Mouse (Mus musculus) kidney, adult 8-10 months (tissue): ENCODE measurements around the gene Best2.

ENCODE experiments used
- DNase-seq, 2 experiments: peaks; one replicate each; pipeline ENCODE4 v3.0.0; 2022

Gene Best2

DNA sequence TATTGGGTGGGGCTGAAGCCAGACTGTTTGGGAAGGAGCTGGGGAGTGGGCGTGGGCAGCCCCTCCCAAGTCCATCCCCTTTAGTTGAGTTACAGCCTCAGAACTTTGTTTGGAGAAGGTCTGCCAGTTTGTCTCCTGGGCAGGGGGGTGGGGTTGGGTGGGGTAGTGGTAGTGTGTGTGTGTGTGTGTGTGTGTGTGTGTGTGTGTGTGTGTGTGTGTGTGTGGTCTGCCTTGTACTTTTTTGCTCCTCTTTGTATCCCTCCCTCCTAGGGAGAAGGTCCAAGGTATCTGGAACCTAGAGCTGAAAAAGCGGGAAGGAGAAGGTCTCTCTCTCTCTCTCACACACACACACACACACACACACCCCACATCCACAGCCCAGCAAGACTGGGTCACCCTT lies at the start of gene Best2:
Gene Best2 (minus strand): TSS at position 101 of the 400 bp plus-strand sequence.
- DNase-seq, result no peak

DNA sequence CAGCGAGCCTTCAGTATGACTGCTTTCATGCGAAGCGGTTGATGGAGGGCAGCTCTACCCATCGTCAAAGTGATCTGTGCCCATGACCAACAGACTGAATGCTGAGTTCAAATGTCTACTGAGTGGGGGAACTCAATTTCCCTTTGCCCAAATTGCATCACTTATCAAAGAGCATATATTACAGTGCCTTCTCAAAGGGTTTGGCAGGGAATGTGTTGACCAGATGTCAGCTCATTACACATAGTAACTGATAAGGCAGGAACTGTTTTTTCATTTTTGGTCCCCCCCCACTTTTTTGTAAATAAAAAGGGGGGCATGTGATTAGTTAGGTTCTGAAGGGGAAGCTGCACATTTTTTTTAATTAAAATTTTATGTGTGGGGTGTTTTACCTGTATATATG lies 48.3 kb upstream of the Best2 start:
- no peak for DNase-seq

DNA sequence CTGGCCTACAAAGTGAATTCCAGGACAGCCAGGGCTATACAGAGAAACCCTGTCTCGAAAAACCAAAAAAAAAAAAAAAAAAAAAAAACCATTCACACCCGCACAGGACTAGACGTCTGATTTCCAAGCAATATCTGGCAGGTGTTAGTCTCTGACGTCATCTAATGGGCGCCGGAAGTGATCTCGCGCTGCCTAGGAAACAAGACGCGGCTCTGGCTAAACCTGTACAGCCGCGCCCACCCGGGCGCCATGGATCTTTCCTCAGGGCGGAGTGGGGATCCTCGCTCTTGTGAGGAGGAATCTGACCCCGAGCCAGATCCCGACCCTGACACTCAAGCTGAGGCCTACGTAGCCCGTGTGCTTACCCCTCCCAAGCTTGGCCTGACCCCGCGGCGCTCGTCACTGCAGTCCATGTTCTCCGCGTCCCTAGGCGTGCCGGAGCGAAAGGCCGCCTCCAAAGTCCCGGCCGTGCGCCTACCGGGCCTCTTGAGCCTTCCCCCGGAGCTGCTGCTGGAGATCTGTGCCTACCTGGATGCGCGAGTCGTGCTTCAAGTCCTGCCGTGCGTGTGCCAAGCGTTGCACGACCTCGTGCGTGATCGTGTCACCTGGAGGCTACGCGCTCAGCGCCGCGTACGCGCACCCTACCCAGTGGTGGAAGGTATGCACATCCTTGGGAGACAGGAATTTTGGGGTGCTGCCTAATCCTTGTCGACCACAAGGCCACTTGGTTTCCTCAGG lies 45.7 kb upstream of the Best2 start, which contains the start of gene Fbxw9:
Gene Fbxw9 (plus strand): TSS at position 177 of the 738 bp plus-strand sequence.
- peak; percentile 90 to 95 for DNase-seq

DNA sequence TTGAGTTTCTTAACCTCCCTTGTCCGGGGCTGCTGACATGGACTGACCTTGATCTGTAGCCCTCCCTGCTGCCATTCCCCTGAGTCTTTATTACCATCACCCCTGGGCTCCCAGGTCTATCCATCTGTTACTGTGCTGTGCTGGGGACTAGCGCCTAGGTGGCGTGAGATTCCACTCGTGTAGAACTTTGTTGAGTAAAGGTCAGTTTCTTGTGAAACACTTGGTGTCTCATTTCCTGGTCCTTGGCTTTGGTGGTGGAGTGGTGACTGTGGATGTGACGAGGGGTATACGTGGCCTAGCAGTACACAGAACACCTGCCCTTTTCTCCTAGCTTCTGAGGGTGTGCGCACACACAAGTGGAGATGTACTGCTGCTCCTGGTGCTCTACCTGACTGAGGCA lies 43.0 kb upstream of the Best2 start:
- no peak for DNase-seq

DNA sequence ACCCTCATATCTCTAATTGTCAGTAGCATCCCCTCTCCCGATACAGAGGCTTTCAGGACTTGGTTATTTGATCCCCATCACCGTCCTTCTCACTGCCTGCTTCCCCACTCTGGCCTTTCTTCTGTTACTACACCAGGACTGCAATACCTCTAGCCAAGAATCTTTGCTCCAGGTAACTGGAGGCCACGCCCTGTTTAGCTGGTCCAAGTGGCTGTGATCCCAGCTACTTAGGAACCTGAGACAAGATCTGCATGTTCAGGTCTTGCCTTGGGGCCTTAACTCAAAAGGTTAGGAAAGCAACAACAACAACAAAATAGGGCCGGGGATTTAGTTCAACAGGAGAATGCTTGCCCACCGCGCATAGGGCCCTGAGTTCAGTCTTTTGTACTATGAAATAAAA lies 29.3 kb upstream of the Best2 start:
- DNase-seq, result no peak

DNA sequence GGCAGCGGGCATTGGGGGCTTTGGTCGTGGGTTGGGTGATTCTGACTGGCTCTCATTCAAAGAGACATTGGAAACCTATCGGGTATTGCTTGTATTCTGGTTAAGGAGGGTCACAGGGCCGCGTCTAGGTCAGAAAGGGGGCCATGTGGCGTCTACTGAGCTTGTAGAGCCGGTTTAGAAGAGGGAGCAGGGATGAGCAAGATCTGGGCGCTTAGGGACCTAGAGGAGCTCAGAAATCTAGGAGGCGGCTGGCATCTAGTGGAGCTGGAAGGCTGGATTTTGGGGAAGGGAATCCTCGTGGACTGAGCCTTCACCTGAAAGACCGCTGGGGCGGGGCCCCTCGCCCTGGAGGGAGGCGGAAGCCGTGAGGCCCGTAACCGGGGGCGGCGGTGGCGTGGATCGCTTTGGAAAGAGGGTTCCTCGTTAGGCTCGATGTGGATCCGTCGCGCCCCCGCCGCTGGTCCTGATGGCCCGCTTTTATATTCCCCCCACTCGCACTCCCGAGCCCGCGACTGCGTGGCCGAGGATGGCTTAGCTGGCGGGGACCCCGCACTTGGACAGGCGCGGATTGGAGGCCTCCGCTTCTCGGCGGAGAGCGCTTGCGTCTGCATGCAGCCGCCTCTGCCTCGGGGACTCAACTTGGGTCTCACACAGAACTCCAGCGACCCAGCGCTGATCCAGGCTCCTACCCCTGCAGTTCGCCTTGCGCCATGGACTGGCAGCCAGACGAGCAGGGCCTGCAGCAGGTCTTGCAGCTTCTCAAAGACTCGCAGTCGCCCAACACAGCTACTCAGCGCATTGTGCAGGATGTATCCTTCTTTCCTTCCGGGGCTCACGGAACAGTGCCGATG lies 23.6 kb upstream of the Best2 start:
- DNase-seq, result peak in 1 of 2 experiments; percentile 32

DNA sequence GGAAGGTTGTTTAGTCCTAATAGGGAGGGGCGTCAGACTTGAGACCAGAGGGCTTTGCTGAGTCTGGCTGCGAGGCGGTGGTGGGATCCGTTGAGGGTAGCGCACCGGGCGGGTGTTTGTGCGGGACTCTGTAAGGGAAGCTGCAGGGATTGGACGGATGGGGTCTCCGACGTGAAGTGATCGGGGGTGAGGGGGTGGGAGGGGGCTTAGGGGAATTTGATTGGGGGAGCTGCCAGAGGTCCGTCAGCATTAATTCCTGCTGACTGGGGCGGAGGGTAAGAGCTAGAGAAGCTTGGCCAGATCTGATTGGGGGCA lies 23.0 kb upstream of the Best2 start:
- DNase-seq, result peak in 1 of 2 experiments; percentile 31

DNA sequence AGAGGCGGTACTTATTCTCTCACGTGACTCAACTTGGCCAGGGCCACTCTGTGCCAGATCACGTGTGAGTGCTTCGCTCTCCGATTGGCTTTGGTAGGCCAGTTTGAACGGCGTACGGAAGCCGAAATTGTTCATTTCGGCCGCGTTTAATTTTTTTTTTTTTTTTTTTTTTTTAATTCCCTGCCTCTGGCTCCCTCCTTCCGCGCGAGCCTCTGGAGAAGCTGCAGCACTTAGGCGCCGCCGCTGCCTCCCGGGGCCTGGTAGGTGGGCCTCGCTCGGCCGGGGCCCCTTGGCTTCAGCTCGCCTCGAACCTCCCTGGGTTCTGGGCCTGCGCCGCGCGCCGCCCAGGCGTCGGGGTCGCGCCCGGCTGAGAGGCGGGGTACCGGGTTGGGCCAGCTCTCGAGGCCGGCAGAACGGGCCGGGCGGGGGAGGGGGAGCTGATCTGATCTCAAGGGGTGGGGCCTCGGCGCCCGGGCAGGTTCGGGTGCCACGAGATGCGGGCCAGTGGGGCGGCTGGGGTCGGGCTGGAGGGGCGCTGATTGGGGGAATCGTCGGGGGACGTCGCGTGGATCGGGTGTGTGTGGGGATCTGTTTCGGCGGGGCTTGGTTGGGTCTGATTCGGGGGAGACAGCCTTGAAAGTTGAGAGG lies 22.5 kb upstream of the Best2 start, which contains the start of gene Tnpo2:
Gene Tnpo2 (plus strand): TSS at position 198 of the 648 bp plus-strand sequence.
- DNase-seq, result peak; percentile 94 to 96

DNA sequence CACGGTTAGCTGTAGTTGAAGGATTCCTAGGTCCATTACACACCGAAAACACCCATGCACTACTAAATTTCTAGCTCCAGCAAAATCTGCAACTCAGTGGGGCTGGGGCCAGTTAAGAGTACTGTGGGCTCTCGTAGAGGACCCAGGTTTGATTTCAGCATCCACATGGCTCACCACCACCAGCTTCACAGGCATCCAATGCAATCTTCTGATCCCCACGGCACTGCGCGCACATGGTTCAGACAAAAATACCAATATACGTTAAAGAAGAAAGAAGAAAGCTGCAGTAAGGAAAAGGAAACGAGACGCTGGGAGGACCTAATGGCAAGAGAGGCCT lies 22.0 kb upstream of the Best2 start:
- DNase-seq, result no peak

DNA sequence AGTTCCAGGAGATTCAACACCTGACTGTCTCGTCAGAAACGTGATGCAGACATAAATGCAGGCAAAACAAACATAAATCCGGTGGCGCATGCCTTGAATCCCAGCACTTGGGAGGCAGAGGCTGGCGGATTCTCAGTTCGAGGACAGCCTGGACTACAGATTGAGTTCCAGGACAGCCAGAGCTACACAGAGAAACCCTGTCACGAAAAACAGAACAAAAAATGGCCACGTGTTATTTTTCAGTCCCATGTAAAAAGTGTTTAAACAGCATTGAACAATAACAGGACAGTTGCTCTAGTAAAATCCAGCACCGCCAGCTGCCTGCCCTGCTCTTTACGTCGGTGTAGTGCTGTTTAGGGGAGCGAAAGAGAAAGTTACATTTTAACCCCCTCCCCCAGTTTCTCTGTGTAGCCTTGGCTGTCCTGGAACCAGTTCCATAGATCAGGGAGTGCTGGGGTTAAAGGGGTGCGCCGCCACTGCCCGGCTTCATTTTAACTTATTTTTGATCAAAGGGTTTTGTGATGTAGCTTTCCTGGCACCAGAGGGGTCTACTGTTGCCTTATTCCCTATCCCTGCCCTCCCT lies 21.5 kb upstream of the Best2 start:
- peak; percentile 28 to 52 for DNase-seq

DNA sequence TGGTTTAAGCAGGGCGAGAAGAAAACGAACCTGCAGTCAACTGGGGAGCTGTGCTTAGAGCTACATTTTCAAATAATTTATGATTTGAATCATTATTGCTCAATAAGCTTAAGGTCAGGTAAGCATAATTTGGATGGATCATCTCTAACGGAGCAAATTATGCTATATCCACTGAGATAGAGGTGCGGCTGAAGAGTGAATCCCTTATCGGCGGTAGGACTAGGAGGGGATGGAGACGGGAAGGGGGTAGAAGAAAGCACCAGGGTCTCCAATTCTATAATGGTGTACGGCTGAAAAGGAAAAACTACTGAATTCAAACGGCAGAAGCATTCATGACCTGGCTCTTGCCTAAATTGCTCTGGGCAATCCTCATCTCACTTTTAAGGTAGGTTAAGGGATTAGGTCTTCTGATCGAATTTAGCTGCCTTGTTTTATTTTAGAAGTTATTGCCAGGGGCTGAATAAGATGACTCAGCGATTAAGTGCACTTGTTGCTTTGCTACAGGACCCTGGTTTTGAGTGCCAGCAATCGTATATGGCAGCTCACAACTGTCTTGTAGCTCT lies 20.9 kb upstream of the Best2 start:
- DNase-seq, result no peak

DNA sequence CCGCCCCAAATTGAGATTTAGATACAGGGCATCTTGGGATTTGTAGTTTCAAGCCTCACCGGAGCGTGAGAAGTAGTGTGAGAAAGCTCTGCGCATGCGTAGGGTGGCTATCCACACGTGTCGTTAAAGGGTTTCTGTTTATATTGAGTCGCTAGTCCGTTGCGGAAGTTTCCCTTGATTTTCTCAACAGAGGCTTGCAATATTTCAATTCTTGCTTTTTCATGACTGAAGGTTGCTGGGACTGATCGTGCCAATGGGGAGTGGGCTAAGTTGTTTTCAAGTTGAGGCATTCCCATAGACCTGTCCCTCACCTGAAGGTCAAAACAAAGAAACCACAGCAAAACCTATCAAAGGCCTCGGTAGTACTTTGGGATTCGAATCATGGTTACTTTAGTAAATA lies 20.4 kb upstream of the Best2 start:
- peak; percentile 74 to 76 for DNase-seq

DNA sequence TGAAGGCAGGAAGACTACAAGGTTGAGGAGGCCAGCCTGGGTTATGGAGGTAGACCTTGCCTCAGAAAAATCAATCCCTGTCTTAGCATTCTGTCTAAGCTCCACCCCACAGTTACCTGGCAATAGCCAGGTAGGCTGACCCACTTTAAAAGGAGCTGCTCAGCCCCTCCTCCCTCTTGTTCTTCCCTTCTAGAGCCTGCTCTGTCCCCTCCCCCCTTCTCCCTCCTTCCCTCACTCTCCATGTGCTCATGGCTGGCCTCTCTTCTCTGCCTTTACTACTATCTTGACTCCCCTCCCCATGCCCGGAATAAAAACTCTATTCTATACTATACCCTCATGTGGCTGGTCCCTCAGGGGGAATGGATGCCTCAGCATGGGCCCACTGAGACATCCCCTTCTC lies 19.5 kb upstream of the Best2 start:
- DNase-seq, result peak in 1 of 2 experiments; percentile 34

DNA sequence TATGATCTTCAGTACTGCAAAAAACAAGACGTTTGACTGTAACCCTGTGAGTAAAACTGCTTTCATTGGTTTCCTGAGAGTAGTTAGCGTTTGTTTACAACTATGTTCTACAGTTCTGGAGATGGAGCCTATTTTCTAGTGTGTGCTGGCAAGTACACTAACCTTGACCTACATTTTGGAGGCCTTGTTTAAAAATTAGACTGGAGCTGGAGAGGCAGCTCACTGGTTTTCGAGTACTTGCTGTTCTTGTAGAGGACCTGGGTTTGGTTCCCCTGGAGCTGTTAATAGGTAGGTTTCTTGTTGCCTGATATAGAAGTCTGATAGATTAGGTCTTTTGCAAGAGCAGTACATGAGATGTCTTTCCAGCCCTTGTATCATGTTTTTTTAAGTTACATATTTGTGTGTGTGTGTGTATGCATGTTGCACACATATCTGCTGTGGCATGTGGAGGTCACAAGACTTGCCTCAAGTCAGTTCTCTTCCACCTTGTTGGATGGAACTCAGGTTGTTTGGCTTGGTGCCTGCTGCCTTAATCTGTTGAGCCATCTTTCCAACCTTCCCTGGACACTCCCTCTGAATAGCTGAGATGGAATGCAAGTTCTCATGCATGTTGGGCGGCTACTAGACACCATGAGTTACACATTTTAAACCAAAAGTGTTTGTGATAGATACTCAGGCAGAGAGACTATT lies 18.4 kb upstream of the Best2 start:
- DNase-seq, result peak; percentile 59 to 66

DNA sequence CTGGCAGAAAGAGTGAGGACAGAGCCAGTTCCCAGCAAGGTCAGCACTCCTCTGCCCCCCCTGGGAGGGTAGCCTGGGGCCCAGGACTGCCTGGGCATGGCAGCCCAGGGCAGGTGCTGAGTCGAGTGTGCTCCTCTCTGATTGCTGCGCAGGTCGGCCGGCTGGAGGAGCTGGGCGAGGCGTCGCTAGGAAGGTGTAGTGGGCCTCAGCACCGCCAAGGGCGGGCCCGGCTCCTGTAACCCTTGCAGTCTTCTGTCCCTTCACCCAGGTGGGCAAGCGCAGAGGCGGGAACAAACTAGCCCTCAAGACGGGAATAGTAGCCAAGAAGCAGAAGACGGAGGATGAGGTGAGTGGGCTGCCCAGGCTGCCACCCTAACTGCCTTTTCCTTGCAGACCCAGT lies 14.9 kb upstream of the Best2 start:
- DNase-seq, result no peak

DNA sequence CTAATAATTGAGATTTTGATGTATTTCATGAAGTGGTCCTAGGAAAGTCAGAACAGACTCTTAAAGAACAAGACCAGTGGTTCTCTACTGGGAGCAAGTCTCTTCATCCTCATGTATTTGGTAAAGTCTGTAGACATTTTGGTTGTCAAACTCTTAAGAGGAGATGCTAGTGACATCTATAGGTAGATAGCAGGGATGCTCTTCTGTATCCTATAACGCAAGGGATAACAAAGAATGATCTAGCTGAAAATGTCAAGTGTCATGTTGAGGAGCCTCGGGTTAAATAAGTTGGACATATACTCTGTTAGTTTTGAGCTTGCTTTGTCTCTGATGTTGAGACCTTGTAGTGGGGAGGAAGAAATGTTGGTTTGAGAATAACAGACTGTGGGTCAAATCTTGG lies 13.6 kb upstream of the Best2 start:
- DNase-seq, result no peak

DNA sequence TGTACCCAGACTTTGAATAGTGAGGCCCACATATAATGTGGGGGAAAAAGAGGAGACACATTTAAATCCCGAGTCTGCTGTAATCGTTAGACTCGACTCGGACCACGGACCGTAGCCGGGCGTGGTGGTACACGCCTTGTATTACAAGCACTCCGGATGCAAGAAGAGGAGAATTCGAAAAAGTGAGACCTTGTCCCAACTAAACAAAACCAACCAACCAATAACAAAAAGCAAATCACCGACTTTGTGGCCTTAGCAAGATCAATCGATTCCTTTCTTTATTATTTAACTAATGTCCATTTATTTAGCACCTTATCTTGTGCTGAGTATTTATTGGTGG lies 13.2 kb upstream of the Best2 start:
- DNase-seq, result no peak

DNA sequence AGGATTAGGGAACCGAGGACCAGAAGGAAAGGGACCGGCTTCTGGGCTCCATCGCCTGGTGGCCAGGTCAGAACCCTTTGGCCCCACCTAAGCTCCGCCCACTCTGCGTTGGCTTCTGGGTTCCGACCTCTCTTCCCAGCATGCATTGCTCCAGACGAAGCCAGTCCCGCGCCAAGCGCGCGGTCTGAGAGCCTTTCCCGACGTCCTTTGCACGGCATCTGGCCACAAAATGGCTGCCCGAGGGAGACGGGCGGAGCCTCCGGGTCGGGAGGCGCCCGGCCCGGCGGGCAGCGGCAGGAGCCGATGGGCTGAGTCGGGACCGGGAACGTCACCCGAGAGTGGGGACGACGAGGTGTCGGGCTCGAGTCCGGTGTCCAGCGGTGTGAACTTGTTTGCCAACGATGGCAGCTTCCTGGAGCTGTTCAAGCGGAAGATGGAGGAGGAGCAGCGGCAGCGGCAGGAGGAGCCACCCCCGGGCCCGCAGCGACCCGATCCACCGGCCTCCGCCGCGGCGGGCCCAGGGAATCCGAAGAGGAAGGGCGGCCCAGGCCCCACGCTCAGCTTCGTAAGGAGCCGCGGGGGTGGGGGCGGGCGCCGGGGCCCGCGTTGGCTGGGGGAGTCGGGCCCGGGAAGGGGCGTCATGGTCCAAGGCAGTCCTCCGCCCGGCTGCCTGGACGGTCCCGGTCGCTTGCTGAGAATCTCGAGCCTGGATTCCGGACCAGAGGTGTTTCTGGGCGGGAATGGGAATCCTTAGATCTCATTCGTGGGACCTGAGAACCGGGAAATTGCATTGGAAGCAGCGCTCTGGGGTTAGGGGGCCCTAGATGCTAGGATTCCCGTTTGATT lies 12.6 kb upstream of the Best2 start, which contains the start of gene Trir:
Gene Trir (plus strand): TSS at position 154 of the 846 bp plus-strand sequence.
- peak; percentile 97 to 98 for DNase-seq

DNA sequence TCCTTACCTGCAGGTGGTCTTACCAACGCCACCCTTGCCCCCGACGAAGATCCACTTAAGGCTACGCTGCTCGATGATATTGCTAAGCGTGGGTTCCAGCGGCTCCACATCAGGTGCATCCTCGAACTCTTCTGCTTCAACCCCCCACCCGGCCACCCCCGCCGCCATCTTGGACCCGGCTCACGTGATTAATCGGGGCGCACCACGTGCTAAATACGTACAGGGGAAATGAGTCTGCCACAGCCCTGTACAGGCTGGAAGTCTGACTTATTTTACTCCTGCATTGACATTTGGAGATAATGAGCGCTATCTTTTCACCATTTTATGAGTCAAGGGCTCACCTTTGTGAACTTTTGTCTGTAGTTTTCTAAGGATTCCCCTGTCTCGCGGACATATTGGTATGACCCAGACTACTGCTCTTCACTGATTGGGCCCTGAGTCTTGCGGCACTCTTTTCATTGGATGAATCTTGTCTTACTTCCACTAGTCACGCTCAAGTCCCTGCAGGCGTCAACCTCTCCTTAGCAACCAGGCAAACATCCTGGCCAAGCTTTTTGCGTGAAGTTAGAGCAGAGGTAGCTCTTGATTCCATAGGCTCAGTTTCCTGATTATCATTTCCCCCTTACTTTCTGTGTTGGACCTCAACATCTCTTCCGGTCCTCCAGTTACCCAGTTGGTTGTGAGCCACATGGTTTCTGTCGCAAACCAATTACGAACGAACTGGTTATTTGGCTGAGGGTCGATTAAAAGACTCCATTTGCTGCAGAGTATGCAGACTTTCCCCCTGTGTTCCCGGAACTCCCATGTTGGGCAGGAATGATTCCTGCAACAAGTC lies 11.0 kb upstream of the Best2 start, which contains the start of gene Asna1:
Gene Asna1 (minus strand): TSS at position 184 of the 835 bp plus-strand sequence.
- DNase-seq, result peak; percentile 84 to 91

DNA sequence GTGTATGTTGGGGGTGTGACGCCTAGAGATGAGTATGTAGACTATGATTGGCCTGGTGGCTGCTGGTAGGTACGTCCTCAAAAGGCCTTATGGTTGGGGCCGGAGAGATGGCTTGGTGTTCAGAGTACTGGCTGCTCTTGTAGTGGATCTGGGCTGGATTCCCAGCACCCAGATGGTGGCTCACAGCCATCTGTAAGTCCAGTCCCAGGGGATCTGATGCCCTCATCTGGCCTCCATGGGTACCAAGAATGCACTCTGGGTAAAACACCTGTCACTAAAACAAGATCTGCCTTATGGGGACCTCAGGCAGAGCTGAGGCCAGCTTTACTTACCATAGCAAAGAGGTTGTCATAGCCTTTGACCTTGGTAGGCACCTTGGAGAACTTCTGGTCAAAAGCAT lies 9.5 kb upstream of the Best2 start:
- no peak for DNase-seq
